Mouse (Mus musculus): ENCODE data around the gene Olfr902.
"Not testable (repeated sequence)": the region's sequence is repeated elsewhere in the genome, so short reads cannot be mapped to it uniquely, and the experiment has no call there.

- not testable (repeated sequence) for TF ChIP-seq POLR2A, CTCF (IDR thresholded peaks at IDR 0.05; ENCODE audit: extremely low read depth, insufficient read depth, low read length)
These were observed 40.0 kb upstream of the Olfr902 start for GRCm38 (mm10) chr9:38407502-38407901.
